Mouse (Mus musculus): ENCODE data around the gene Ccdc184. TPM values are rescaled to one million over a fixed set of nuclear protein-coding genes. Genes with fewer than 3 reads are reported as not detected.
A peak's percentile ranks its signal among the peaks of the same experiment; 100 is the strongest.

The Ccdc184 gene
- polyA plus RNA-seq, 1 experiment from 2014 or later: 24.0 TPM

DNA sequence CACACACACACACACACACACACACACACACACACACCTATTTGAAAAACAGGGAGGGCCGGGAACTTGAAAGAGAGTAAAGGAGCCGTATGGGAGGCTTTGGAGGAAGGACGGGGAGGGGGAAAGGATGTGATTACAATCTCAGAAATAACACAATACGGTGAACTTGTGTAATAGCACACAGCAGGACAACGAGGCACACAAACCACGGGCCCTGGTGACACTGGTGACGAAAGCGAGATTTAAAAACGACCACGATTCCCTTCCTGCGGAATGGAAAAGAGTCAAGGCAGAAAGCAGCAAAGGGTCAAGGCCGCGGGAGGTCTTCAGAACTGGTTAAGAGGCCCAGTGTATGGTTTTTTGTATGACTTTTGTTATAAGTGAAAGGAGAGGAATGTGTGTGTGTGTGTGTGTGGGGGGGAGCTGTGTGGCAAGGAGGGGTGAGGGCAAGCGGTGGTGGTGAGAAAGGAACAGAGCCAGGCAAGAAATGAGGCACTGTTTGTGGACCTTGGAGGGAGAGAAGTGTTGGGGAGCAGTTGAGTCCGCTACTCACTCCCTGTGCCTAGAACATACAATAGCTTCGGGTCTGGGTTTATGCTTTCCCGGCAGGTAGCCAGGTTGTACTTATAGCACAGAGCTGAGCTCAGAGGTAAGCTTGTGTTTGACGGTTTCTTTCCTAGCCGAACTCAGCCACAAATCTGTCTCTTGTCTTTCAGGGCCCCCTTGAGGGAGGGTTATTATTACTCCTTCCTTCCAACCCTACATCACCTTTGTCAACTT, 5.7 kb upstream of the Ccdc184 start:
- Histone ChIP-seq H3K9ac (no peak overlapping the region), H3K27ac (no peak overlapping the region), H3K4me1 (no peaks in the 10 kb centered on the region), H3K4me3 (no peak overlapping the region), H3K4me2 (replicated peaks) (no peak overlapping the region), H3K36me3 (no peaks in the 10 kb centered on the region), H3K27me3 (replicated peaks) (peaks cover 7% of the 10 kb centered on the region), H3K9me3 (no peaks in the 10 kb centered on the region)
- ATAC-seq (ENCODE audit: low FRiP score, low read depth): no peak
- 68% methylated on average over 19 of the region's 19 CpGs for WGBS

DNA sequence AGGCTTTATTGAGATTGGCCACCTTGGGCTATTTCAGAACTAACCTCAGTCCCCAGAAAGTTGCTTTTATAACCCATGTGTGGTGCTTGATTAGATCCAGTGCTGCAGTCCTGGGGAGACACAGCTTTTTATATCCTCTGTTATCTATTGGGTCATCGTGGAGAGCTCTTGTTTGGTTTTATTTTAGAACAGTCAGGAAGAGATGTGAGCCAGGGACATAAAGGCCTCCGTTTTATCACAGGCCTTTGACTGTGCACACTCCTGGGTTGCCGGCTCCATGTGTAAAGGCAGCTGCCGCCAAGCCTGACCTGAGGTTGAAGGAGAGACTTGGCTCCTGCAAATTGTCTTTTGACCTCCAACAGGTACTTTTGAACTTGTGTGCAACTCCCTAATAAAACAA, 4.4 kb upstream of the Ccdc184 start:
- Histone ChIP-seq H3K27ac (no peak overlapping the region), H3K4me1 (peaks cover 3% of the 10 kb centered on the region; the same call in 1 of the 2 replicates), H3K27me3 (replicated peaks) (peaks cover 7% of the 10 kb centered on the region), H3K4me2 (replicated peaks) (no peak overlapping the region), H3K9ac (no peak overlapping the region), H3K9me3 (no peaks in the 10 kb centered on the region), H3K36me3 (no peaks in the 10 kb centered on the region), H3K4me3 (no peak overlapping the region)
- no peak for ATAC-seq (ENCODE audit: low FRiP score, low read depth)
- WGBS: 63% methylated on average over 4 of the region's 4 CpGs

DNA sequence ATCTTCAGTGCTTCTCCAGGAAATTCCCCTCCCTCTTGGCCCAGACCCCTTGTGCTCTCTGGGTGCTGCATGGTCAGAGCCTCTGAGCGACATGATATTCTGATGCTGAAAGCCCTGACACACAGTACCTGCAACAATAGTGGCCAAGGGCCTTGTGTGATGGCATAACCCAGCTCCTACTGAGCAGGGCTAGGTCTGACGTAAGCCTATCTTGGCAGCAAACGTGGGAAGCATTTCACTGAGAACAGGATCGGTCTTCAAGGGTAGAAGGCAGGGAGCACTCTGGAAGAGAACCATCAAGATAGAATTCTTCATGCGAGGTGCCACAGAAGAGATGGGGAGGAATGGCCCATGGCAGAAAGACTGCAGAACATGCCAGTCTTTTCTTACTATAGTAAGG, 1.4 kb upstream of the Ccdc184 start, which contains the start of gene Asb8:
TSS of gene Asb8 (minus strand) at position 101 of the 400 bp plus-strand sequence.
- Histone ChIP-seq H3K36me3 (no peaks in the 10 kb centered on the region), H3K9me3 (no peaks in the 10 kb centered on the region), H3K4me1 (peaks cover 23% of the 10 kb centered on the region), H3K4me2 (replicated peaks) (no peak within 1 kb of the TSS; the same call in 1 of the 2 replicates), H3K4me3 (no peak within 1 kb of the TSS), H3K27me3 (replicated peaks) (peaks cover 36% of the 10 kb centered on the region), H3K27ac (no peak within 1 kb of the TSS), H3K9ac (no peak within 1 kb of the TSS)
- ATAC-seq (ENCODE audit: low FRiP score, low read depth): no peak
- 84% methylated on average over 5 of the region's 5 CpGs for WGBS

DNA sequence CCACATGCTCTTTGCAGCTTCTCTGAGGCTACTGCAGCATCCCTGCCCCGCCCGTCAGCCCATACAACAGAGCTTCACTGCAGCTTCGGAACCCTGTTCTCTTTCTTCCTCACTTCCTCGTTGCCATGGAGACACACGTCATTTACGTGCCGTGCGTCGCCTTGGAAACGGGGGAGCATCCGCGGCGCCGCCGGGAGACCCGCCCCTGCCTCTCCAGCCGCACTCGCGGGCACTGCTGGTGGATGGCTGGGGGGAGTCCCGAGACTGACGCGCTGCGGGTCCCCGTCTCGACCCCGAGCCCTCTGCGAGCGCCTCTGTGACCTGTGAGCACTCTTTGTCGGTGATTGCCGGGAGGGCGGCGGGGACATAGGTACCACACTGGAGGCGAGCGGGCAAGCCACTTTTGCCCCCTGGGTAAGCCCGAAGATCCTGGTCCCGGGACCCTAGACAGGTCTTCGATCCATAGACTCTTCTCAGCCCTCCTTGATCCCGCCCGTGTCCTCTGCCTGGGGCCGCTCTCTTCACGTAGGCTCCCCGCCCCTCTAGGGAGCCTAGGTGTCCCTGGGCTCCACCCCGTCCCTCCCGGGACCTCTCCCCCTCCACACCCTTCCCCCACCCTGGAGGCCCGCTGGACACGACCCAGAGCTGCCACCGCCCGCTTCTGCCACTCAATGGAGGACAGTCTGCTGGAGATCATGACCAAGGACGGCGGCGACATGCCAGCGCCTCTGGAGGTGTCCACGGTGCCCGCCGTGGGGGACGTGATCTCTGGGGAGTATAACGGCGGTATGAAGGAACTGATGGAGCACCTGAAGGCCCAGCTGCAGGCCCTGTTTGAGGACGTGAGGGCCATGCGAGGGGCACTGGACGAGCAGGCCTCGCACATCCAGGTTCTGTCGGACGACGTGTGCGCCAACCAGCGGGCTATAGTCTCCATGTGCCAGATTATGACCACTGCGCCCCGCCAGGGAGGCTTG, 975 bp downstream of the Ccdc184 start:
- Histone ChIP-seq H3K27me3 (replicated peaks) (peaks cover 44% of the 10 kb centered on the region), H3K4me2 (replicated peaks) (peak overlapping the region; percentile 81), H3K4me1 (peaks cover 24% of the 10 kb centered on the region), H3K9ac (peak overlapping the region; percentile 65), H3K36me3 (no peaks in the 10 kb centered on the region), H3K9me3 (no peaks in the 10 kb centered on the region), H3K27ac (peak overlapping the region; percentile 79), H3K4me3 (peak overlapping the region; percentile 52)
- peak; percentile 93 for ATAC-seq (ENCODE audit: low FRiP score, low read depth)
- WGBS: 1% methylated on average over 69 of the region's 69 CpGs

DNA sequence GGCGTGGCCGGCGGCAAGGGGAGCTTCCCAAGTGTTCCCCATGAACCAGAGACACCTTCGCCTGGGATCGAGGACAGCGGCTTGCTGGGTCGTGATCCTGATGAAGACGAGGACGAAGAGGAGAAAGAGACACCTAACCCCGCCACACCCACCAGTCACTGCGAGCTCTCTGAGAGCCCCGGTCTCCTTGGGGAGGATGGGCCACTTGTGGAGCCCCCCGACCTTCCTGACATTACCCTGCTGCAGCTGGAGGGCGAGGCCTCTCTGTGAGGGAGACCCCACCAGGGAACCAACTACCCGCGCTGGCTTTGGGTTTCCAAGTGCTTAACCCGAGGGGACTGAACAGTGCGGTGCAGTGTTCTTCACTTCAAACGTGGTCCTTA, 1.7 kb downstream of the Ccdc184 start:
- Histone ChIP-seq H3K9me3 (no peaks in the 10 kb centered on the region), H3K27me3 (replicated peaks) (peaks cover 44% of the 10 kb centered on the region), H3K9ac (peak overlapping the region; percentile 65), H3K4me3 (peak overlapping the region; percentile 52), H3K27ac (no peak overlapping the region), H3K4me1 (peaks cover 24% of the 10 kb centered on the region), H3K4me2 (replicated peaks) (peak overlapping the region; percentile 81), H3K36me3 (no peaks in the 10 kb centered on the region)
- WGBS: 2% methylated on average over 19 of the region's 19 CpGs
- no peak for ATAC-seq (ENCODE audit: low FRiP score, low read depth)

DNA sequence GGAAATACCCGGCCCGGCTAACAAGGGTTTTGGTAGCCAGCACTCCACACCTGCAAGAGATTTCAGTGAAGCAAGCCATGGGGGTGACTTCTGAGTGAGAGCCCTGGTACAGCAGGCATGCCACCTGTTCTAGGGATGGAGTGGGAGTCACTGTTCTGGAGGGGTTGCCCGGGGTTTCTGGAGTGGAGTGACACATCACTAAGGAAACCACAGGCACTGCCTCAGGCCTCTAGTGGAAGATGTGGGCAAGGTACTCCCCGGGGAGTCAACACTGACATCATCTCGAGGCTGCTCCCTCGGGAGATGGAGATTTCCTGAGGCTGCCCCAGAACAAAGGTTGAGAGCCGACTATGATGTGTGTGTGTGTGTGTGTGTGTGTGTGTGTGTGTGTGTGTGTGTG, 3.4 kb downstream of the Ccdc184 start:
- H3K36me3 ChIP-seq: no peaks in the 10 kb centered on the region
- H3K4me2 ChIP-seq (replicated peaks): peak overlapping the region; percentile 81
- H3K9me3 ChIP-seq: no peaks in the 10 kb centered on the region
- no peak overlapping the region for H3K27ac ChIP-seq
- peaks cover 42% of the 10 kb centered on the region for H3K27me3 ChIP-seq (replicated peaks)
- WGBS: 38% methylated on average over 7 of the region's 7 CpGs
- no peak for ATAC-seq (ENCODE audit: low FRiP score, low read depth)
- H3K4me3 ChIP-seq: 0 out of 2 replicates have a peak overlapping the region, but pooled peaks have one; percentile 7
- peaks cover 24% of the 10 kb centered on the region for H3K4me1 ChIP-seq
- H3K9ac ChIP-seq: 0 out of 2 replicates have a peak overlapping the region, but pooled peaks have one; percentile 21

DNA sequence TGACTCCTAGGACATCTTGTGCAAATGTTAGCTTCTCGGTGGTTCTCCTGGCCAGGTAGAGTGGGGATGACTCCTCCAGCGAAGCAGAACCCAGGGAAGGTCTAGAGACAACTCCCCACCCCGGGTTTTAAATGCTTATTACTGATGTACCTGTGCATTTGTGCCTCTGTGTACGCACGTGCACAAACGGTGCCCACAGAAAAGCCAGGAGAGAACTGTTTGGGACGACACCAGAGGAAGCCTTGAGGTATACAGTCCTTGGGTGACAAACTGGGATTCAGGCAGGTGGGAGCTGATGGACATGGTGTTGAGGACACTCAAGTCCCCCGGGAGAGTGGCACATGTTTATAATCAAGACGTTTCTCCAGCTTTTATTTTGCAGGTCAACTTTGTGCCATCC, 4.0 kb downstream of the Ccdc184 start:
- no peak overlapping the region for H3K9ac ChIP-seq
- no peaks in the 10 kb centered on the region for H3K9me3 ChIP-seq
- no peak for ATAC-seq (ENCODE audit: low FRiP score, low read depth)
- H3K27me3 ChIP-seq (replicated peaks): peaks cover 37% of the 10 kb centered on the region
- WGBS: 71% methylated on average over 9 of the region's 9 CpGs
- peaks cover 24% of the 10 kb centered on the region for H3K4me1 ChIP-seq
- no peak overlapping the region for H3K27ac ChIP-seq
- peak overlapping the region; percentile 81 for H3K4me2 ChIP-seq (replicated peaks)
- no peaks in the 10 kb centered on the region for H3K36me3 ChIP-seq
- no peak overlapping the region for H3K4me3 ChIP-seq

DNA sequence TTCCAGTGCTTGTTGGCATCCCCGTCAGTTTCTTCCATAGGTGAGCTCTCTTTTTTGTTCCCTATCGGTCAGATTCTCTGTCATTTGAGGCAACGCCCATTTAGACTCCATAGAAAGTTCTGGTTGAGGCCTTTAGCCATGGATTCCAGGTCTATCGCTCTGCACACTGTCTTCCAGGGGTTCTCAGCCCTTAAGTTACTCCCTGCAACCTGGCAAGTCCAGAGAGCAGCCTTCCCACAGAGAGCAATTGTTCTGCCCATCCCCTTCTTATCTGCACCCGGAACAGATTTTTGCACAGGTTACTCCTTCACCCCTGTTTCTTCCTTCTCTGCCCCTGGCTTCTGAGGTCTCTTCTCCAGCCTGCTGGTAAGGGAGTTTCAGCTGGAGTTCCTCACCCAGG, 5.2 kb downstream of the Ccdc184 start:
- H3K9ac ChIP-seq: no peak overlapping the region
- peaks cover 20% of the 10 kb centered on the region for H3K4me1 ChIP-seq
- H3K4me2 ChIP-seq (replicated peaks): no peak overlapping the region
- WGBS: 74% methylated on average over 5 of the region's 5 CpGs
- no peaks in the 10 kb centered on the region for H3K36me3 ChIP-seq
- no peak for ATAC-seq (ENCODE audit: low FRiP score, low read depth)
- H3K9me3 ChIP-seq: no peaks in the 10 kb centered on the region
- no peak overlapping the region for H3K4me3 ChIP-seq
- peaks cover 39% of the 10 kb centered on the region for H3K27me3 ChIP-seq (replicated peaks)
- H3K27ac ChIP-seq: no peak overlapping the region

DNA sequence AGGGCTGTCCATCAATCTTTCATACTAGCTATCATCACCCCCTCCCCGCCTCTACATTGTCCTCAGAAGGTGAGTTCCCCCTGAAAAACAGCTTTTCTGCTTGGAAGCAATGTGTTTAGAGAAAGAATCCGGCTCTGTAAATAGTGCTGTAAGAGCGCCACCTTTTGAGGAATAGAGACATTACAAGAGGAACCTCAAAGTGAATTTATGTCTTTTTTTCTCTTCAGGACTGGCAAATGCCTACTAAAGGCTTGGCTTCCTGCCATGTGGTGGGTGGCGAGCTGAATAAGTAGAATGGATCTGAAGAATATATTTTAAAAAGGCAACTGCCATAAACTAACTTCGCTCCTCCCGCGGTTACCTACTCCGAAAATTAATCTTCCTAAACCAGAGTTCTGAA, 6.9 kb downstream of the Ccdc184 start:
- H3K4me1 ChIP-seq: peaks cover 10% of the 10 kb centered on the region
- no peaks in the 10 kb centered on the region for H3K36me3 ChIP-seq
- H3K27me3 ChIP-seq (replicated peaks): peaks cover 28% of the 10 kb centered on the region
- H3K9ac ChIP-seq: no peak overlapping the region
- no peaks in the 10 kb centered on the region for H3K9me3 ChIP-seq
- no peak for ATAC-seq (ENCODE audit: low FRiP score, low read depth)
- 31% methylated on average over 8 of the region's 8 CpGs for WGBS
- no peak overlapping the region for H3K4me2 ChIP-seq (replicated peaks)
- no peak overlapping the region for H3K4me3 ChIP-seq
- H3K27ac ChIP-seq: no peak overlapping the region

DNA sequence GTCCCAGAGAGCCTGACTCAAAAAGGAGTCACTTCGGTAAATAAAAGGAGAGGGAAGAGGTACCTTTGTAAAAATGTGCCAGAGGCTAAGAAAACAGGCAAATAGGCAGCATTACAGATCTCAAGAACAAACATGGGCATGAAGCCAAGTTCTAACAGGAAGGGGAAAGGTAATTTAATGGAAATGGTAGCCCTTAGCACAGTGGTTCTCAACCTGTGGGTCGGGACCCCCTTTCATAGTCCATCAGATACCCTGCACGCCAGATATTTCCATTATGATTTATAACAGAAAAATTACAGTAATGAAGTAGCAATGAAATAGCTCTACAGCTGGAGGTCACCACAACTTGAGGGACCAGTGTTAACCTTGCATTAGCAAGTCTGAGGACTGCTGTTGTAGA, 10.4 kb downstream of the Ccdc184 start:
- Histone ChIP-seq H3K4me1 (peaks cover 8% of the 10 kb centered on the region; the same call in 1 of the 2 replicates), H3K4me2 (replicated peaks) (no peak overlapping the region), H3K9me3 (no peaks in the 10 kb centered on the region), H3K4me3 (no peak overlapping the region), H3K9ac (no peak overlapping the region), H3K27me3 (replicated peaks) (peaks cover 4% of the 10 kb centered on the region; the same call in 1 of the 2 replicates), H3K36me3 (no peaks in the 10 kb centered on the region), H3K27ac (no peak overlapping the region)
- no peak for ATAC-seq (ENCODE audit: low FRiP score, low read depth)
- 65% methylated on average over 3 of the region's 3 CpGs for WGBS

DNA sequence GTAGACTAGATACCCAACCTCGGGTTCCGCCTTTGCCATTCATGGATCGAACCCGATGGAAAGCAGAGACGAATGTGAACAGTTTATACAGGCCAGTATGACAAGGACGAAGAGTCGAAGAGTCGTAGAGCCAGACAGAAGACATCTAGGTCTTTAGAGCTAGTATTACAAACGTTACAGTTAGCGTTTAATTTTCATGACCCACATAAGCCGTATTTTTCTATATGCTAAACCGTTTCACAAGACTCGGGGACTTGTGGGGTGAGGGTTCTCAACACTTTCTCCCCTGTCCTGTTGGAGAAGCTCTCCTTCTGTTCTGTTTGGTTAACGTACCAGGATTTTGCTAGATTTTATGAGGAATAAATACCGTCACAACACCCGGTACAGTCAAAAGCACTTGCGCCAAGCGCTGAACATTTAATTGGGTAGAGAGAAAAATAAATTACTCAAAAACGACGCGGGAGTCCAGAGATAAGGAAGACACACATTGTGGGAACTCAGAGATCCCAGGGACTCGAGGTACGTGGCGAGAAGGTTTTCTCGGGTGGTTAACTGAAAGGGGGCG, 13.7 kb downstream of the Ccdc184 start:
- H3K27me3 ChIP-seq (replicated peaks): 0 out of 2 replicates have a peak, but pooled peaks cover 3% of the 10 kb centered on the region
- peak overlapping the region; percentile 43 for H3K4me3 ChIP-seq
- H3K9me3 ChIP-seq: no peaks in the 10 kb centered on the region
- H3K36me3 ChIP-seq: no peaks in the 10 kb centered on the region
- 0 out of 2 replicates have a peak overlapping the region, but pooled peaks have one; percentile 43 for H3K27ac ChIP-seq
- ATAC-seq (ENCODE audit: low FRiP score, low read depth): no peak
- H3K9ac ChIP-seq: peak overlapping the region; percentile 45
- H3K4me1 ChIP-seq: peaks cover 8% of the 10 kb centered on the region; the same call in 1 of the 2 replicates
- 6% methylated on average over 26 of the region's 26 CpGs for WGBS
- H3K4me2 ChIP-seq (replicated peaks): peak overlapping the region; percentile 76
